In the genomic region with DNA sequence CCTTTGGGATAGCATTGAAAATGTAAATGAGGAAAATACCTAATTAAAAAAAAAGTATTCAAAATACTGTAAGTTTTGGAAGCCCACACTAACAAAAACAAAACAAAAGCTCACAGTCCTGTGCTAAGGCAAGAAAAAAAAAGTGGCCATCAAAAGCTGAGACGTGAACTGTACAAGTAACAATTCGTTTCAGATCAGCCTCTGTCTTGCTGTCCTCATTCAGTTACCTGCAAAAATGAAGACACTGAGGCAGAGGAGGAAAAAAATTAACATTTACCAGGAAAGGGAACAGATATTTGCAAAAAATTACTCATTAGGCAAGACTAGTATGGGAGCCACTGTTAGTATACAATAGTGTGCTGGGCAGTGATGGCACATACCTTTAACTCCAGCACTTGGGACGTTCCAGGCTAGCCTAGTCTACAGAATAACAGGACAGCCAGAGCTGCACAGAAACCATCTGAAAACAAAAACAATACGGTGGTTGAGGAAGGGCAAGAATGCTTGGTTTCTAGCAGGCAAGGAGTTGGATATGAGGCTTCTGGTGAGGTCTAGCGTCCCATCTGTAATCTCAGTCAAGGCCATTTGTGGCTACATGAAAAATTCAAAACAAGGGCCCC, we compare ENCODE assay signal across 19 mouse cellular contexts. TPM values are rescaled to one million over a fixed set of nuclear protein-coding genes. Genes with fewer than 3 reads are reported as not detected.
DNase-seq lines count a peak whose midpoint lies in the region; ATAC-seq and TF ChIP-seq lines count a peak whose summit lies in the region.
"Had no signal": no experiment of that assay in that cellular context is flagged by ENCODE, and none has a peak within 500 bp of the region (broad histone marks: within the 10 kb centered on the region; RNA-seq: fewer than 3 reads in every experiment).

No protein-coding gene starts in this region.

- 21% methylated on average over 5 of the region's 5 CpGs for WGBS in kidney, embryonic 15.5 days
- 8% methylated on average over 5 of the region's 5 CpGs for WGBS in liver, embryonic 13.5 days (ENCODE audit: insufficient replicate concordance)
- 35% methylated on average over 5 of the region's 5 CpGs for WGBS in hindbrain, embryonic 13.5 days

- H3K4me1 ChIP-seq in kidney, embryonic 15.5 days = peaks cover 23% of the 10 kb centered on the region
- H3K4me1 ChIP-seq in ES-E14 (ENCODE audit: control insufficient read depth in 2 of 2, insufficient read depth in 2 of 2, low read length in 2 of 2, poor library complexity in 1 of 2) = no peaks in the 10 kb centered on the region
- H3K4me1 ChIP-seq in liver, embryonic 13.5 days (replicated peaks) = peaks cover 27% of the 10 kb centered on the region
- peaks cover 22% of the 10 kb centered on the region for H3K4me1 ChIP-seq in hindbrain, embryonic 13.5 days (replicated peaks)

- H3K9ac ChIP-seq in kidney, embryonic 15.5 days = no peak overlapping the region
- no peak overlapping the region for H3K9ac ChIP-seq in ES-E14 (ENCODE audit: insufficient read depth, low read depth, low read length, poor library complexity, severe bottlenecking)
- no peak overlapping the region for H3K9ac ChIP-seq in liver, embryonic 13.5 days
- no peak overlapping the region for H3K9ac ChIP-seq in hindbrain, embryonic 13.5 days
- H3K9ac ChIP-seq: neural tube, embryonic 12.5 days had no signal

- H3K4me3 ChIP-seq in kidney, embryonic 15.5 days (replicated peaks) = no peak overlapping the region
- no peak overlapping the region for H3K4me3 ChIP-seq in ES-E14 (ENCODE audit: insufficient read depth in 1 of 2, low read depth in 1 of 2, low read length in 2 of 2, poor library complexity in 1 of 2, severe bottlenecking in 1 of 2)
- H3K4me3 ChIP-seq in liver, embryonic 13.5 days (replicated peaks) = no peak overlapping the region
- no peak overlapping the region for H3K4me3 ChIP-seq in hindbrain, embryonic 13.5 days
- H3K4me3 ChIP-seq: neural tube, embryonic 12.5 days had no signal

- no peaks in the 10 kb centered on the region for H3K27me3 ChIP-seq in kidney, embryonic 15.5 days
- peaks cover under 1% of the 10 kb centered on the region; the same call in 1 of the 2 replicates for H3K27me3 ChIP-seq in liver, embryonic 13.5 days
- no peaks in the 10 kb centered on the region; the same call in 1 of the 2 replicates for H3K27me3 ChIP-seq in hindbrain, embryonic 13.5 days
- H3K27me3 ChIP-seq: neural tube, embryonic 12.5 days had no signal

- in situ Hi-C loops in ES-E14 (cut with MboI; ENCODE audit: low sequenced_read_pairs in 2 of 2, unreplicated experiment in 2 of 2) = no loop called here

- peaks cover 31% of the 10 kb centered on the region for H3K36me3 ChIP-seq in kidney, embryonic 15.5 days
- H3K36me3 ChIP-seq in ES-E14 (ENCODE audit: control insufficient read depth, insufficient read depth, low read length, poor library complexity, severe bottlenecking) = peaks cover 29% of the 10 kb centered on the region
- peaks cover 32% of the 10 kb centered on the region for H3K36me3 ChIP-seq in liver, embryonic 13.5 days
- peaks cover 28% of the 10 kb centered on the region for H3K36me3 ChIP-seq in hindbrain, embryonic 13.5 days

- 0 out of 2 replicates have a peak overlapping the region, but pooled peaks have one; percentile 13 for H3K27ac ChIP-seq in kidney, embryonic 15.5 days
- no peak overlapping the region for H3K27ac ChIP-seq in ES-E14 (ENCODE audit: insufficient read depth, low read depth, low read length, poor library complexity, severe bottlenecking)
- peak overlapping the region; percentile 44; the same call in 1 of the 2 replicates for H3K27ac ChIP-seq in liver, embryonic 13.5 days
- H3K27ac ChIP-seq in hindbrain, embryonic 13.5 days = no peak overlapping the region
- H3K27ac ChIP-seq: neural tube, embryonic 12.5 days had no signal

- no peak overlapping the region for H3K4me2 ChIP-seq in kidney, embryonic 15.5 days
- no peak overlapping the region for H3K4me2 ChIP-seq in liver, embryonic 13.5 days
- no peak overlapping the region for H3K4me2 ChIP-seq in hindbrain, embryonic 13.5 days
- H3K4me2 ChIP-seq: neural tube, embryonic 12.5 days had no signal

- no peak for ATAC-seq in kidney, embryonic 15.5 days (replicated peaks; ENCODE audit: low FRiP score)
- no peak for ATAC-seq in liver, embryonic 13.5 days (ENCODE audit: low read depth)
- ATAC-seq in hindbrain, embryonic 13.5 days (ENCODE audit: low FRiP score) = no peak
- ATAC-seq: forebrain, embryonic 16.5 days; hindbrain, embryonic 16.5 days had no signal

- H3K9me3 ChIP-seq in kidney, embryonic 15.5 days (replicated peaks) = no peaks in the 10 kb centered on the region
- no peaks in the 10 kb centered on the region for H3K9me3 ChIP-seq in ES-E14 (ENCODE audit: control insufficient read depth, insufficient read depth, low read depth, low read length)
- no peaks in the 10 kb centered on the region for H3K9me3 ChIP-seq in liver, embryonic 13.5 days (replicated peaks)
- no peaks in the 10 kb centered on the region for H3K9me3 ChIP-seq in hindbrain, embryonic 13.5 days
- H3K9me3 ChIP-seq: neural tube, embryonic 12.5 days had no signal

- no peak for DNase-seq in kidney, adult 18-20 months
- DNase-seq in 3T3-L1 (ENCODE audit: low read depth, low spot score) (peak; percentile 57), ES-E14 (ENCODE audit: low read depth, low spot score) (peak; percentile 64)
- no peak for DNase-seq in liver, embryonic 13.5 days
- no peak for DNase-seq in heart, postnatal 10 days
- DNase-seq in urinary bladder, postnatal 36 days (ENCODE audit: low spot score in 2 of 2) = no peak
- DNase-seq: cerebellum, postnatal 25 days; gastrocnemius, postnatal 10 days; heart, postnatal 14 days; kidney, adult 2 months; kidney, postnatal 36 days; left cerebral cortex, postnatal 4 days; thymus, postnatal 36 days had no signal

- intact Hi-C loops in heart, postnatal 10 days (cut with DNase I) = no loop called here

TF ChIP-seq in ES-E14, 5 proteins besides CTCF, POLR2A, EP300 and RAD21:
- TF ChIP-seq ZC3H11A (IDR thresholded peaks at IDR 0.05; ENCODE audit: borderline replicate concordance, low read depth, low read length) = no peak
- TF ChIP-seq CHD2 (IDR thresholded peaks at IDR 0.05; ENCODE audit: low read depth, low read length) = 0 out of 2 replicates have a peak, but pooled peaks have one; percentile 20

RNA-seq across cellular contexts. Expression of a gene that starts 4.4 kb away (rescaled TPM):
- polyA plus RNA-seq in kidney, embryonic 15.5 days (2015; fragmentation: Nextera tagmentation; extraction: Ambion mirVana) = 115 and 123 TPM in 2 replicates
- 354 and 566 TPM in 2 replicates for total RNA-seq in ES-E14 (2012; rRNA removed)
- 118 and 128 TPM in 2 replicates for polyA plus RNA-seq in liver, embryonic 13.5 days (2015; fragmentation: Nextera tagmentation; extraction: Ambion mirVana)
- 10 to 100 TPM; 36.6 to 56.3 TPM for total RNA-seq in heart, postnatal 10 days (2021)
- polyA plus RNA-seq in hindbrain, embryonic 13.5 days (2015; fragmentation: Nextera tagmentation; extraction: Ambion mirVana) = 153 and 163 TPM in 2 replicates

RNA-seq across cellular contexts. Expression of a gene that starts 8.0 kb away (rescaled TPM):
- 90.1 and 94.2 TPM in 2 replicates for polyA plus RNA-seq in kidney, embryonic 15.5 days (2015; fragmentation: Nextera tagmentation; extraction: Ambion mirVana)
- total RNA-seq in ES-E14 (2012; rRNA removed) = 173 and 180 TPM in 2 replicates
- 80.8 and 81.6 TPM in 2 replicates for polyA plus RNA-seq in liver, embryonic 13.5 days (2015; fragmentation: Nextera tagmentation; extraction: Ambion mirVana)
- 10 to 100 TPM; 24.9 to 27.2 TPM for total RNA-seq in heart, postnatal 10 days (2021)
- polyA plus RNA-seq in hindbrain, embryonic 13.5 days (2015; fragmentation: Nextera tagmentation; extraction: Ambion mirVana) = 82.6 and 89.9 TPM in 2 replicates

RNA-seq across cellular contexts. Expression of a gene that starts 12.9 kb away (rescaled TPM):
- polyA plus RNA-seq in kidney, embryonic 15.5 days (2015; fragmentation: Nextera tagmentation; extraction: Ambion mirVana) = 2.0 and 2.6 TPM in 2 replicates
- total RNA-seq in ES-E14 (2012; rRNA removed) = 8.5 and 8.9 TPM in 2 replicates
- 0.81 and 1.3 TPM in 2 replicates for polyA plus RNA-seq in liver, embryonic 13.5 days (2015; fragmentation: Nextera tagmentation; extraction: Ambion mirVana)
- not detected for total RNA-seq in heart, postnatal 10 days (2021)
- polyA plus RNA-seq in hindbrain, embryonic 13.5 days (2015; fragmentation: Nextera tagmentation; extraction: Ambion mirVana) = 1.9 and 3.0 TPM in 2 replicates
- total RNA-seq: heart, adult 8-10 months had no signal

RNA-seq across cellular contexts. Expression of a gene that starts 13.6 kb away (rescaled TPM):
- 132 and 145 TPM in 2 replicates for polyA plus RNA-seq in kidney, embryonic 15.5 days (2015; fragmentation: Nextera tagmentation; extraction: Ambion mirVana)
- total RNA-seq in ES-E14 (2012; rRNA removed) = 66.3 and 73.2 TPM in 2 replicates
- 48.2 and 51.9 TPM in 2 replicates for polyA plus RNA-seq in liver, embryonic 13.5 days (2015; fragmentation: Nextera tagmentation; extraction: Ambion mirVana)
- 10 to 100 TPM; 43.6 to 44.4 TPM for total RNA-seq in heart, postnatal 10 days (2021)
- polyA plus RNA-seq in hindbrain, embryonic 13.5 days (2015; fragmentation: Nextera tagmentation; extraction: Ambion mirVana) = 120 and 128 TPM in 2 replicates

RNA-seq across cellular contexts. Expression of a gene that starts 29.3 kb away (rescaled TPM):
- 183 and 189 TPM in 2 replicates for polyA plus RNA-seq in kidney, embryonic 15.5 days (2015; fragmentation: Nextera tagmentation; extraction: Ambion mirVana)
- total RNA-seq in ES-E14 (2012; rRNA removed) = 99.5 and 101 TPM in 2 replicates
- 93.3 and 104 TPM in 2 replicates for polyA plus RNA-seq in liver, embryonic 13.5 days (2015; fragmentation: Nextera tagmentation; extraction: Ambion mirVana)
- 10 to 100 TPM; 61.7 to 67.6 TPM for total RNA-seq in heart, postnatal 10 days (2021)
- polyA plus RNA-seq in hindbrain, embryonic 13.5 days (2015; fragmentation: Nextera tagmentation; extraction: Ambion mirVana) = 168 and 170 TPM in 2 replicates

Comparison
In these comparisons a context has a peak if more than half of its experiments do, and no peak if none do; other contexts are left out.
1. H3K27ac ChIP-seq: peak in kidney, embryonic 15.5 days (single experiment) and liver, embryonic 13.5 days (single experiment); none in ES-E14 (single experiment) and hindbrain, embryonic 13.5 days (single experiment).
2. DNase-seq: peak in 3T3-L1 (single experiment) and ES-E14 (single experiment); none in kidney, adult 18-20 months (single experiment), liver, embryonic 13.5 days (single experiment), heart, postnatal 10 days (0 of 2) and urinary bladder, postnatal 36 days (0 of 2).